ENCODE assay signal across 9 mouse cellular contexts in genomic region chr3:36495436-36495835, GRCm38 (mm10). TPM values are rescaled to one million over a fixed set of nuclear protein-coding genes. Genes with fewer than 3 reads are reported as not detected.
A peak's percentile ranks its signal among the peaks of the same experiment; 100 is the strongest.
DNase-seq lines count a peak whose midpoint lies in the region; ATAC-seq and TF ChIP-seq lines count a peak whose summit lies in the region.
"Had no signal": no experiment of that assay in that cellular context is flagged by ENCODE, and none has a peak within 500 bp of the region (broad histone marks: within the 10 kb centered on the region; RNA-seq: fewer than 3 reads in every experiment).

No protein-coding gene starts in this region.

- peak; percentile 65 for ATAC-seq in forebrain, embryonic 15.5 days (replicated peaks)
- ATAC-seq in neutrophil, adult 5-6 weeks (ENCODE audit: extremely low read depth, insufficient number of reproducible peaks, low FRiP score, poor library complexity, severe bottlenecking), result peak; percentile 79; the same call in 1 of the 2 replicates

- TF ChIP-seq CTCF in CH12.LX (conservative IDR thresholded peaks at IDR 0.05 in 1 of 2, IDR thresholded peaks at IDR 0.05 in 1 of 2; ENCODE audit: low read depth in 2 of 2, low read length in 2 of 2), result peak; percentile 78 to 94
- TF ChIP-seq CTCF in lung, adult 2 months (IDR thresholded peaks at IDR 0.05; ENCODE audit: insufficient read depth, low read length), result peak; percentile 96

- no peak for TF ChIP-seq EP300 in CH12.LX (IDR thresholded peaks at IDR 0.05; ENCODE audit: low read length)

- H3K9ac ChIP-seq in CH12.LX (ENCODE audit: insufficient read depth, low read depth), result peak overlapping the region; percentile 70
- H3K9ac ChIP-seq in forebrain, embryonic 15.5 days (replicated peaks), result no peak overlapping the region

- TF ChIP-seq POLR2A in CH12.LX (IDR thresholded peaks at IDR 0.05; ENCODE audit: low read depth, low read length), result no peak
- TF ChIP-seq POLR2A in lung, adult 2 months (IDR thresholded peaks at IDR 0.05; ENCODE audit: borderline replicate concordance, extremely low read depth, low read depth, low read length), result no peak

- no peak overlapping the region for H3K27ac ChIP-seq in CH12.LX (ENCODE audit: insufficient read depth, low read depth)
- H3K27ac ChIP-seq in forebrain, embryonic 15.5 days (replicated peaks), result no peak overlapping the region

- H3K79me2 ChIP-seq in CH12.LX (replicated peaks; ENCODE audit: control insufficient read depth, extremely low read depth, insufficient read depth, poor library complexity, severe bottlenecking), result no peaks in the 10 kb centered on the region

- intact Hi-C loops in heart, postnatal 25 days (cut with DNase I), result loop anchor here (1.0 kb wide), 1 partner anchor 53 kb away; no protein-coding TSS in a partner anchor

- peaks cover 0 to 18% of the 10 kb centered on the region in 2 experiments; a peak in 2 of 4 replicates for H3K4me1 ChIP-seq in CH12.LX (ENCODE audit: control insufficient read depth in 1 of 2, insufficient read depth in 2 of 2)
- H3K4me1 ChIP-seq in forebrain, embryonic 15.5 days, result 0 out of 2 replicates have a peak, but pooled peaks cover 6% of the 10 kb centered on the region
- H3K4me1 ChIP-seq in lung, adult 2 months (ENCODE audit: control insufficient read depth, insufficient read depth, low read length), result no peaks in the 10 kb centered on the region; the same call in 1 of the 2 replicates

- no peaks in the 10 kb centered on the region for H3K36me3 ChIP-seq in CH12.LX (replicated peaks in 1 of 2; ENCODE audit: control insufficient read depth in 1 of 2, insufficient read depth in 1 of 2, low read length in 1 of 2)
- no peaks in the 10 kb centered on the region for H3K36me3 ChIP-seq in forebrain, embryonic 15.5 days

- peaks cover 5% of the 10 kb centered on the region for H3K9me3 ChIP-seq in CH12.LX (replicated peaks; ENCODE audit: low read length)
- no peaks in the 10 kb centered on the region for H3K9me3 ChIP-seq in forebrain, embryonic 15.5 days

- 9% methylated on average over 6 of the region's 6 CpGs for whole genome bisulfite sequencing in forebrain, embryonic 15.5 days
- 4% methylated on average over 6 of the region's 6 CpGs for WGBS in lung, adult 2 months

- peak; percentile 87 for TF ChIP-seq RAD21 in CH12.LX (IDR thresholded peaks at IDR 0.05; ENCODE audit: low read depth, low read length)

- dilution Hi-C loops in CH12.LX (cut with MboI; ENCODE audit: extremely low pct_ligation_motif_present, extremely low pct_unique_long_range_greater_than_20kb, low sequenced_read_pairs), result no loop called here

- H3K4me3 ChIP-seq in CH12.LX (replicated peaks in 1 of 3; ENCODE audit: low read depth in 2 of 3, low read length in 2 of 3, poor library complexity in 1 of 3), result peak overlapping the region in 2 of 3 experiments; percentile 3 to 35
- H3K4me3 ChIP-seq in forebrain, embryonic 15.5 days, result no peak overlapping the region
- no peak overlapping the region for H3K4me3 ChIP-seq in lung, adult 2 months (replicated peaks; ENCODE audit: extremely low read depth, low read depth, low read length)

- H3K4me2 ChIP-seq in CH12.LX (ENCODE audit: insufficient read depth, low read depth, poor library complexity, severe bottlenecking), result peak overlapping the region; percentile 97
- no peak overlapping the region for H3K4me2 ChIP-seq in forebrain, embryonic 15.5 days (replicated peaks)

- no peaks in the 10 kb centered on the region for H3K27me3 ChIP-seq in CH12.LX (replicated peaks)
- no peaks in the 10 kb centered on the region for H3K27me3 ChIP-seq in forebrain, embryonic 15.5 days

- peak; percentile 96 for DNase-seq in CH12.LX (ENCODE audit: extremely low read depth)
- peak; percentile 61 for DNase-seq in c-Kit-positive CD71-positive TER-119-negative erythroid progenitor cells, embryonic 14.5 days (ENCODE audit: low read depth)
- DNase-seq in heart, postnatal 25 days (ENCODE audit: low spot score), result peak; percentile 64
- DNase-seq in layer of hippocampus, adult 11-12 months (ENCODE audit: low spot score), result peak; percentile 89
- peak; percentile 90 for DNase-seq in lung, adult 2 months
- peak; percentile 56 to 57 for DNase-seq in thymus, adult 18-20 months

- in situ Hi-C loops in CH12.LX (cut with MboI; ENCODE audit: low pct_ligation_motif_present, low pct_unique_long_range_greater_than_20kb, low sequenced_read_pairs), result loop anchor here (10.0 kb wide), 1 partner anchor 51 kb away; no protein-coding TSS in a partner anchor

TF ChIP-seq in CH12.LX, 34 proteins besides CTCF, POLR2A, EP300 and RAD21:
- peak; percentile 58; the same call in 1 of the 2 replicates for TF ChIP-seq ZC3H11A (IDR thresholded peaks at IDR 0.05; ENCODE audit: low read depth, low read length)
- TF ChIP-seq ETS1 (conservative IDR thresholded peaks at IDR 0.05; ENCODE audit: low read depth, low read length), result no peak
- peak; percentile 97 for TF ChIP-seq SMC3 (IDR thresholded peaks at IDR 0.05; ENCODE audit: low read depth, low read length)
- no peak for TF ChIP-seq PAX5 (IDR thresholded peaks at IDR 0.05; ENCODE audit: low read length)
- TF ChIP-seq NRF1 (IDR thresholded peaks at IDR 0.05; ENCODE audit: low read depth, low read length), result peak; percentile 72
- no peak for TF ChIP-seq ZKSCAN1 (IDR thresholded peaks at IDR 0.05; ENCODE audit: borderline replicate concordance, low read depth, low read length)
- TF ChIP-seq TBP (conservative IDR thresholded peaks at IDR 0.05; ENCODE audit: low read depth, low read length), result 0 out of 2 replicates have a peak, but pooled peaks have one; percentile 39
- peak; percentile 42; the same call in 1 of the 2 replicates for TF ChIP-seq IRF4 (IDR thresholded peaks at IDR 0.05; ENCODE audit: low read depth, low read length)
- no peak for TF ChIP-seq KAT2A (IDR thresholded peaks at IDR 0.05; ENCODE audit: insufficient replicate concordance, low read length)
- no peak for TF ChIP-seq RCOR1 (conservative IDR thresholded peaks at IDR 0.05; ENCODE audit: low read depth, low read length)
TF ChIP-seq in CH12.LX: peak in this region for 5.

RNA-seq across cellular contexts. Expression of gene 1810062G17Rik, which starts 19.7 kb away (rescaled TPM):
- total RNA-seq in CH12.LX (2012; rRNA removed), result 3.1 and 3.3 TPM in 2 replicates
- total RNA-seq in CH12.LX (2014; rRNA removed), result 3.2 and 3.9 TPM in 2 replicates
- 2.2 and 3.1 TPM in 2 replicates for polyA plus RNA-seq in CH12.LX (2012; ENCODE audit: insufficient read length, low read depth)
- 0.20 TPM in 1 of 2 replicates, not detected in the other for polyA plus RNA-seq in forebrain, embryonic 15.5 days (2015; fragmentation: Nextera tagmentation; extraction: Ambion mirVana)
- total RNA-seq in heart, postnatal 25 days (2021), result under 1 TPM in 1 of 2 experiments, not detected in 1; 0.31 TPM
- 2.6 and 4.1 TPM in 2 replicates for polyA plus RNA-seq in lung, adult 2 months (2012; rRNA removed)
- total RNA-seq in neutrophil, adult 5-6 weeks (2017), result 1.6 and 2.2 TPM in 2 replicates

RNA-seq across cellular contexts. Expression of gene Anxa5, which starts 19.7 kb away (rescaled TPM):
- total RNA-seq in CH12.LX (2012; rRNA removed), result 38.4 and 43.4 TPM in 2 replicates
- 30.8 and 35.4 TPM in 2 replicates for total RNA-seq in CH12.LX (2014; rRNA removed)
- 45.0 and 47.1 TPM in 2 replicates for polyA plus RNA-seq in CH12.LX (2012; ENCODE audit: insufficient read length, low read depth)
- 51.5 and 56.2 TPM in 2 replicates for polyA plus RNA-seq in forebrain, embryonic 15.5 days (2015; fragmentation: Nextera tagmentation; extraction: Ambion mirVana)
- 100 to 1,000 TPM; 136 to 138 TPM for total RNA-seq in heart, postnatal 25 days (2021)
- polyA plus RNA-seq in lung, adult 2 months (2012; rRNA removed), result 1,219 and 1,294 TPM in 2 replicates
- 44.0 and 51.9 TPM in 2 replicates for total RNA-seq in neutrophil, adult 5-6 weeks (2017)

RNA-seq across cellular contexts. Expression of gene Gm11549, which starts 26.2 kb away (rescaled TPM):
- not detected in 2 replicates for total RNA-seq in CH12.LX (2012; rRNA removed)
- total RNA-seq in CH12.LX (2014; rRNA removed), result not detected in 2 replicates
- not detected in 2 replicates for polyA plus RNA-seq in CH12.LX (2012; ENCODE audit: insufficient read length, low read depth)
- 0.36 and 0.43 TPM in 2 replicates for polyA plus RNA-seq in forebrain, embryonic 15.5 days (2015; fragmentation: Nextera tagmentation; extraction: Ambion mirVana)
- not detected for total RNA-seq in heart, postnatal 25 days (2021)
- 0.04 TPM in 1 of 2 replicates, not detected in the other for polyA plus RNA-seq in lung, adult 2 months (2012; rRNA removed)
- total RNA-seq in neutrophil, adult 5-6 weeks (2017), result not detected in 2 replicates
- polyA plus RNA-seq: gonadal fat pad, adult 2 months had no signal

RNA-seq across cellular contexts. Expression of gene Exosc9, which starts 57.0 kb away (rescaled TPM):
- total RNA-seq in CH12.LX (2012; rRNA removed) (60.6 and 77.4 TPM in 2 replicates), CH12.LX (2014; rRNA removed) (128 and 151 TPM in 2 replicates)
- polyA plus RNA-seq in CH12.LX (2012; ENCODE audit: insufficient read length, low read depth), result 144 and 149 TPM in 2 replicates
- 84.6 and 86.7 TPM in 2 replicates for polyA plus RNA-seq in forebrain, embryonic 15.5 days (2015; fragmentation: Nextera tagmentation; extraction: Ambion mirVana)
- total RNA-seq in heart, postnatal 25 days (2021), result 10 to 100 TPM; 19.4 to 20.1 TPM
- 4.4 and 9.5 TPM in 2 replicates for polyA plus RNA-seq in lung, adult 2 months (2012; rRNA removed)
- total RNA-seq in neutrophil, adult 5-6 weeks (2017), result 46.1 and 49.6 TPM in 2 replicates

Comparison
In these comparisons a context has a peak if more than half of its experiments do, and no peak if none do; other contexts are left out.
1. H3K4me3 ChIP-seq: peak in CH12.LX (2 of 3); none in forebrain, embryonic 15.5 days (single experiment) and lung, adult 2 months (single experiment).
2. Peak in every context shown above with its lines, with median percentiles within 50 percentile points of each other: DNase-seq.